Mouse (Mus musculus) C3H10T1/2 (cell line): Measurements from ENCODE around the gene Klhdc4. TPM values are rescaled to one million over a fixed set of nuclear protein-coding genes. Genes with fewer than 3 reads are reported as not detected.

Experiments used
- polyA plus RNA-seq, 2 experiments: library from polyadenylated mRNA; unstranded; fragments of >200 nt; fragmentation: generic; extraction: Trizol; gene quantifications; one replicate each; pipeline ENCODE4 v1.2.1; 2012; ENCODE audit warnings: missing spikeins in 2 of 2

Klhdc4 gene
- polyA plus RNA-seq, result 10 to 100 TPM; 29.7 to 63.6 TPM

GRCm38 (mm10) chr8:121829048-121829776 lies at the start of gene Klhdc4:
Klhdc4 (minus strand) TSS chr8:121829569.

Other genes with a start within 250 kb of the Klhdc4 start
- 100 to 1,000 TPM; 129 to 210 TPM for gene Map1lc3b, start 239.2 kb downstream of the Klhdc4 start, polyA plus RNA-seq
- 10 to 100 TPM in 1 of 2 experiments, 1 to 10 TPM in 1; 2.1 to 16.5 TPM for gene Zcchc14, start 176.7 kb downstream of the Klhdc4 start, polyA plus RNA-seq
- under 1 TPM in 1 of 2 experiments, not detected in 1; 0.05 TPM for gene Jph3, start 99.9 kb downstream of the Klhdc4 start, polyA plus RNA-seq
- 10 to 100 TPM; 22.4 to 25.1 TPM for gene Slc7a5, start 78.1 kb upstream of the Klhdc4 start, polyA plus RNA-seq
- not detected for gene Car5a, start 115.3 kb upstream of the Klhdc4 start, polyA plus RNA-seq
- gene Banp, start 120.2 kb upstream of the Klhdc4 start, polyA plus RNA-seq, result 10 to 100 TPM; 12.3 to 22.3 TPM